Mouse (Mus musculus) hindbrain, embryonic 12.5 days (tissue): ENCODE data around the gene Grasp. TPM values are rescaled to one million over a fixed set of nuclear protein-coding genes. Genes with fewer than 3 reads are reported as not detected.

ENCODE experiments used
- ATAC-seq: fragments of 200-750 bp; cut with Nextera tagmentation; 2 replicates; pipeline ENCODE4 v1.8.0; 2017; ENCODE audit warnings: moderate TSS enrichment; ENCODE audit not compliant: low FRiP score
- H3K27ac ChIP-seq: fragments of 300-500 bp; sonication (generic); 2 replicates; pipeline ENCODE4 v1.5.1; 2016; ENCODE audit warnings: mild to moderate bottlenecking
- H3K27me3 ChIP-seq: fragments of 300-500 bp; sonication (generic); 2 replicates; pipeline ENCODE4 v1.6.1; 2016; ENCODE audit warnings: mild to moderate bottlenecking
- H3K36me3 ChIP-seq: fragments of 300-500 bp; sonication (generic); 2 replicates; pipeline ENCODE4 v1.6.1; 2016; ENCODE audit warnings: mild to moderate bottlenecking
- H3K4me1 ChIP-seq: fragments of 300-500 bp; sonication (generic); 2 replicates; pipeline ENCODE4 v1.6.1; 2016
- H3K4me2 ChIP-seq: fragments of 300-500 bp; sonication (generic); replicated peaks from 2 replicates; pipeline ENCODE4 v1.6.1; 2016; ENCODE audit warnings: mild to moderate bottlenecking
- H3K4me3 ChIP-seq: fragments of 300-500 bp; sonication (generic); 2 replicates; pipeline ENCODE4 v1.5.1; 2016; ENCODE audit warnings: mild to moderate bottlenecking
- H3K9ac ChIP-seq: fragments of 300-500 bp; sonication (generic); 2 replicates; pipeline ENCODE4 v1.6.1; 2016; ENCODE audit warnings: mild to moderate bottlenecking, moderate library complexity
- H3K9me3 ChIP-seq: fragments of 300-500 bp; sonication (generic); replicated peaks from 2 replicates; pipeline ENCODE4 v1.6.1; 2016; ENCODE audit warnings: mild to moderate bottlenecking
- WGBS: fragments of 180-500 bp; shearing (Covaris S2); methylation state at CpG from one replicate; pipeline ENCODE4 v1.1.7; 2016; 5-methylcytosine and 5-hydroxymethylcytosine counted together
- polyA plus RNA-seq: library from polyadenylated mRNA; unstranded; fragments of >200 nt; fragmentation: Nextera tagmentation; extraction: Ambion mirVana; gene quantifications from 2 replicates; pipeline ENCODE4 v1.2.1, GENCODE M21; 2016

Grasp gene
- polyA plus RNA-seq, 1 experiment from 2014 or later: 4.8 TPM

DNA sequence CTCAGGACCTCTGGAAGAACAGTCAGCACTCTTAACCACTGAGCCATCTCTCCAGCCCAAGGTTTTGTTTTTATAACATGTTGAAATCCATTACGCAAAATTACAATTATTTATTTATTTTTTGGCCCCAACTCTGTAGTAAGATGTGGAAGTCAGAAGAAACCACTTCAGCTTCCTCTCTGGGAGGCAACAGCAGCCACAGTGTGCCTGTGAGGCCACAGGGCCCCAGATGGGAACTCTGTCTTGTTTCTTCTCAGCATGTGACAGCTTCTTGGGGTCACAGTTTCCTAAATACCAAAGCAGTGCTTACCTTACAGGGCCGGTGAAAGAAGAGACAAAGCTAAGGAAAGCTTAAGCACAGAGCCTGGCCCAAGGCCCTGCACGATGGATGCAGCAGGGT is 20.0 kb downstream of the Grasp start:
- 64% methylated on average over 3 of the region's 3 CpGs for WGBS
- Histone ChIP-seq H3K4me2 (no peak overlapping the region), H3K4me3 (no peak overlapping the region), H3K27ac (no peak overlapping the region), H3K9ac (no peak overlapping the region), H3K27me3 (peaks cover 4% of the 10 kb centered on the region; the same call in 1 of the 2 replicates), H3K4me1 (peaks cover 10% of the 10 kb centered on the region), H3K36me3 (no peaks in the 10 kb centered on the region), H3K9me3 (no peaks in the 10 kb centered on the region)
- ATAC-seq: no peak

GRCm38 (mm10) chr15:101246231-101247154 is 22.5 kb downstream of the Grasp start:
- peaks cover 4% of the 10 kb centered on the region; the same call in 1 of the 2 replicates for H3K4me1 ChIP-seq
- H3K9ac ChIP-seq: peak overlapping the region; percentile 59
- 3% methylated on average over 56 of the region's 56 CpGs for WGBS
- peak overlapping the region; percentile 64 for H3K4me2 ChIP-seq
- no peaks in the 10 kb centered on the region for H3K9me3 ChIP-seq
- H3K27me3 ChIP-seq: peaks cover 1% of the 10 kb centered on the region; the same call in 1 of the 2 replicates
- peak overlapping the region; percentile 79 for H3K27ac ChIP-seq
- H3K4me3 ChIP-seq: peak overlapping the region; percentile 39
- H3K36me3 ChIP-seq: no peaks in the 10 kb centered on the region
- peak; percentile 99 for ATAC-seq

- H3K4me2 ChIP-seq: peak overlapping the region; percentile 64
- H3K9me3 ChIP-seq: no peaks in the 10 kb centered on the region
- H3K27ac ChIP-seq: peak overlapping the region; percentile 79; the same call in 1 of the 2 replicates
- ATAC-seq: no peak
- H3K4me1 ChIP-seq: 0 out of 2 replicates have a peak, but pooled peaks cover 4% of the 10 kb centered on the region
- no peak overlapping the region for H3K4me3 ChIP-seq
- H3K27me3 ChIP-seq: no peaks in the 10 kb centered on the region
- 79% methylated on average over 1 of the region's 1 CpGs for WGBS
- H3K9ac ChIP-seq: no peak overlapping the region
- no peaks in the 10 kb centered on the region for H3K36me3 ChIP-seq
Observed at GRCm38 (mm10) chr15:101247155-101247498, 23.1 kb downstream of the Grasp start.

GRCm38 (mm10) chr15:101248029-101248710 is 24.2 kb downstream of the Grasp start:
- no peak overlapping the region for H3K27ac ChIP-seq
- no peak for ATAC-seq
- no peak overlapping the region for H3K4me3 ChIP-seq
- H3K4me2 ChIP-seq: no peak overlapping the region
- 58% methylated on average over 5 of the region's 5 CpGs for WGBS
- no peak overlapping the region; the same call in 1 of the 2 replicates for H3K9ac ChIP-seq
- 0 out of 2 replicates have a peak, but pooled peaks cover 4% of the 10 kb centered on the region for H3K4me1 ChIP-seq
- no peaks in the 10 kb centered on the region for H3K9me3 ChIP-seq
- H3K36me3 ChIP-seq: no peaks in the 10 kb centered on the region
- peaks cover 8% of the 10 kb centered on the region for H3K27me3 ChIP-seq

GRCm38 (mm10) chr15:101250220-101250800 is 26.3 kb downstream of the Grasp start:
- Histone ChIP-seq H3K9ac (no peak overlapping the region), H3K4me1 (0 out of 2 replicates have a peak, but pooled peaks cover 4% of the 10 kb centered on the region), H3K36me3 (no peaks in the 10 kb centered on the region), H3K27ac (no peak overlapping the region), H3K9me3 (no peaks in the 10 kb centered on the region), H3K4me3 (no peak overlapping the region), H3K27me3 (peaks cover 11% of the 10 kb centered on the region), H3K4me2 (no peak overlapping the region)
- 78% methylated on average over 9 of the region's 9 CpGs for WGBS
- no peak for ATAC-seq

DNA sequence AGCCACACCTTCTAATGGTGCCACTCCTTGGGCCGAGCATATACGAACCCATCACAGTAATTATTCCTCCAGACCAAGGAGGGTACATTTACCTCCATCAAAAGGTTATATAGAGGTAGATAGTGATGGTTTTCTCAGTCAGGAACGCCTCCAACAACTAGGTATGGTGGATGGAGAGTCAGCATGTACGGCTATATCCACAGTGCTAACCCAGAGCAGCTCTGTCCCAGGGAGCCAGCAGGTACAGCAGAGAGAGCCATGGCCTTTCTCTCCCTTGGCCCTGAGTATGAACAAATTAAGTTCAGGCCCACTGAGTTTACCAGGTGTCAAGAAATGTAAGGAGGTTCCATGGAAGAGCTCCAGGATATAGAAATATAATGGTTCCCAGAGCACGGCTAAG is 27.9 kb downstream of the Grasp start:
- Histone ChIP-seq H3K4me2 (no peak overlapping the region), H3K9me3 (no peaks in the 10 kb centered on the region), H3K36me3 (no peaks in the 10 kb centered on the region), H3K4me1 (0 out of 2 replicates have a peak, but pooled peaks cover 4% of the 10 kb centered on the region), H3K27me3 (peaks cover 11% of the 10 kb centered on the region), H3K4me3 (no peak overlapping the region), H3K27ac (no peak overlapping the region), H3K9ac (no peak overlapping the region)
- WGBS: 89% methylated on average over 5 of the region's 5 CpGs
- ATAC-seq: no peak

DNA sequence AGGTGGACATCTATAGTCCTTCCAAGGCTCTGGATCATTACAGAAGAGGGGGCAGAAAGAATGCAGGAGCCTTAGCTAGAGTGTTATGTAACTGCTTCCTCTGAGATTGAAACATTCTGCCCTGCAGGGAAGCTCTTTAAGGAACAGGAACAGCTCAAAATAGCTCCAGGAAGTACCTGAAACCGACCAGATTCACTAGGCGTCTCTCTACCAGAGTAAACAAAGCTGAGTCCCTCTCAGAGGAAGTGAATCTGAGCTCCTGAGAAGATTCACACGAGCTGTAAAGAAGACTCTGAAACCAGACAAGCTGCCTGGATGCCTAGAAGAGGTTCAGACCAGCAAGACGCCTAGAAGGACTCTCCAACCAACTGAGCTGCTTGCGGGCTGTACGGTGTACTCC is 28.6 kb downstream of the Grasp start:
- 82% methylated on average over 6 of the region's 6 CpGs for WGBS
- H3K4me2 ChIP-seq: no peak overlapping the region
- H3K36me3 ChIP-seq: no peaks in the 10 kb centered on the region
- 0 out of 2 replicates have a peak, but pooled peaks cover 4% of the 10 kb centered on the region for H3K4me1 ChIP-seq
- H3K4me3 ChIP-seq: no peak overlapping the region
- no peaks in the 10 kb centered on the region for H3K9me3 ChIP-seq
- H3K9ac ChIP-seq: no peak overlapping the region
- no peak overlapping the region for H3K27ac ChIP-seq
- H3K27me3 ChIP-seq: peaks cover 11% of the 10 kb centered on the region
- no peak for ATAC-seq

DNA sequence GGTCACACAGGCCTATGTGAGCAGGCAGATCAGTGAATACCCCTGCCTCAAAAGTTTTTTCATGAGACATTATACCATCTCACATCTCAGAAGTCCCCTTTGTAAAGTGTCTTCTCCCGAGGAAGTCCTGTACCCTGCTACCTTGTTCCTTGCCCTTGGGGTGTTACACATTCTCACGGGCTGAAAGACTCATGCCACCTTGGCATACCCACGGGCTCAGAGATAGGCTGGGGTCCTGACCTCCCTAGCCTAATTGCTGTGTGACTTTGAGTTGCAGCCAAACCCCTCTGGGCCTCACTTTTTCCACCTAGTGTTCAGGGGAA is 29.5 kb downstream of the Grasp start:
- Histone ChIP-seq H3K9ac (peak overlapping the region; percentile 84), H3K27ac (no peak overlapping the region), H3K27me3 (peaks cover 11% of the 10 kb centered on the region), H3K4me1 (0 out of 2 replicates have a peak, but pooled peaks cover 4% of the 10 kb centered on the region), H3K4me2 (peak overlapping the region; percentile 92), H3K36me3 (no peaks in the 10 kb centered on the region), H3K4me3 (peak overlapping the region; percentile 56), H3K9me3 (no peaks in the 10 kb centered on the region)
- 41% methylated on average over 3 of the region's 3 CpGs for WGBS
- no peak for ATAC-seq

GRCm38 (mm10) chr15:101253886-101254795 is 30.2 kb downstream of the Grasp start, which contains the start of gene Nr4a1:
Gene Nr4a1, plus strand, starts transcription at chr15:101254269.
- Histone ChIP-seq H3K4me2 (peak within 1 kb of the TSS; percentile 92), H3K4me3 (peak within 1 kb of the TSS; percentile 56), H3K27ac (0 out of 2 replicates have a peak within 1 kb of the TSS, but pooled peaks have one; percentile 46), H3K4me1 (0 out of 2 replicates have a peak, but pooled peaks cover 4% of the 10 kb centered on the region), H3K9me3 (no peaks in the 10 kb centered on the region), H3K27me3 (peaks cover 11% of the 10 kb centered on the region), H3K9ac (peak within 1 kb of the TSS; percentile 84), H3K36me3 (no peaks in the 10 kb centered on the region)
- 2% methylated on average over 70 of the region's 82 CpGs for WGBS
- ATAC-seq: peak; percentile 66

DNA sequence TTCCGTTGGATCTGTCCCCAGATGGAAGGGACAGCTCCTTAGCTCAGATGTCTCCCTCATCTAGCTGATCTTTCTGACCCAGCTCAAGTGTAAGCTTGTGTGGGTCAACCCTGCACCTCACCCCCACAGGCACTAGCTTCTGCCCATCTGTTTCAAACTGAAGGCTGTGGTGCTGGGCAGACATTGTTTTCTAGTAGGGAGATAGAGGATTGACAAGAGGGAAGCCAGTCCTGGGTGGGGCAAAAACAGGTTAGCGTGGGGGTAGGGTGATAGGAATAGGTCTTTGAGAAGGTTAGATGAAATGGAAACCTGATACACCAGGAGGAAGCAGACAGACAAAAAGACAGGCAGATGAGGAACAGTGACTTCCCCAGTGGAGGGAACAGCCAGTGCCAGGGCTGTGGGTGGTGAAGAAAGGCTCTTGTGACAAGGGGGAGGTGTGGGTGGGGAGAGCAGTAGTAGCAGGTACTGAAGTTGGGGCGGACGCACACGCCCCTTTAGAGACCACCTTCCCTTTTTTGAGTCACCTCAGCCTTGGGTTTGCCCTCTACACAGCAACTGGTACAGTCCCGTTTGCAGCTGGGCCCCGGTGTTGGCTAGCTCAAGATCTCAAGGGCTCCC is 32.0 kb downstream of the Grasp start:
- no peak for ATAC-seq
- Histone ChIP-seq H3K4me2 (no peak overlapping the region), H3K9me3 (no peaks in the 10 kb centered on the region), H3K27ac (no peak overlapping the region), H3K9ac (no peak overlapping the region), H3K4me1 (peaks cover 11% of the 10 kb centered on the region), H3K4me3 (no peak overlapping the region), H3K36me3 (no peaks in the 10 kb centered on the region), H3K27me3 (peaks cover 11% of the 10 kb centered on the region)
- WGBS: 84% methylated on average over 7 of the region's 7 CpGs
